ENCODE assay signal across 30 mouse cellular contexts in genomic region chr11:87573751-87574150, GRCm38 (mm10). TPM values are rescaled to one million over a fixed set of nuclear protein-coding genes. Genes with fewer than 3 reads are reported as not detected.
A peak's percentile ranks its signal among the peaks of the same experiment; 100 is the strongest.
DNase-seq lines count a peak whose midpoint lies in the region; ATAC-seq and TF ChIP-seq lines count a peak whose summit lies in the region.
"Had no signal": no experiment of that assay in that cellular context is flagged by ENCODE, and none has a peak within 500 bp of the region (broad histone marks: within the 10 kb centered on the region; RNA-seq: fewer than 3 reads in every experiment).

No protein-coding gene starts in this region.

- H3K27me3 ChIP-seq in hindbrain, postnatal 0 days (ENCODE audit: insufficient read depth, low read length) = no peaks in the 10 kb centered on the region
- H3K27me3 ChIP-seq in hindbrain, embryonic 16.5 days (replicated peaks; ENCODE audit: control insufficient read depth, insufficient read depth, low read length) = no peaks in the 10 kb centered on the region
- H3K27me3 ChIP-seq in embryonic facial prominence, embryonic 15.5 days = no peaks in the 10 kb centered on the region
- H3K27me3 ChIP-seq: kidney, embryonic 15.5 days; lung, embryonic 15.5 days had no signal

- no peak overlapping the region for H3K27ac ChIP-seq in hindbrain, postnatal 0 days
- no peak overlapping the region for H3K27ac ChIP-seq in hindbrain, embryonic 16.5 days (ENCODE audit: low read depth, low read length)
- H3K27ac ChIP-seq in embryonic facial prominence, embryonic 15.5 days (replicated peaks) = peak overlapping the region; percentile 29; the same call in 1 of the 2 replicates
- H3K27ac ChIP-seq: forebrain, embryonic 12.5 days; kidney, embryonic 15.5 days; left cerebral cortex, adult 2 months; liver, embryonic 14.5 days; lung, embryonic 15.5 days; midbrain, embryonic 10.5 days had no signal

- no peak overlapping the region for H3K4me2 ChIP-seq in hindbrain, postnatal 0 days (ENCODE audit: low read depth, low read length)
- no peak overlapping the region for H3K4me2 ChIP-seq in hindbrain, embryonic 16.5 days (ENCODE audit: low read length)
- H3K4me2 ChIP-seq in embryonic facial prominence, embryonic 15.5 days (replicated peaks) = no peak overlapping the region
- H3K4me2 ChIP-seq: forebrain, embryonic 12.5 days; heart, embryonic 11.5 days; kidney, embryonic 15.5 days; lung, embryonic 15.5 days had no signal

- ATAC-seq in hindbrain, postnatal 0 days = no peak; the same call in 1 of the 2 replicates
- no peak for ATAC-seq in hindbrain, embryonic 16.5 days
- no peak for ATAC-seq in embryonic facial prominence, embryonic 15.5 days (ENCODE audit: insufficient number of reproducible peaks, low FRiP score, low TSS enrichment, low read depth)

- no peak overlapping the region for H3K4me3 ChIP-seq in hindbrain, postnatal 0 days (ENCODE audit: low read length)
- no peak overlapping the region for H3K4me3 ChIP-seq in hindbrain, embryonic 16.5 days (ENCODE audit: low read length)
- no peak overlapping the region for H3K4me3 ChIP-seq in lung, adult 2 months (replicated peaks; ENCODE audit: extremely low read depth, low read depth, low read length)
- H3K4me3 ChIP-seq in embryonic facial prominence, embryonic 15.5 days (replicated peaks) = no peak overlapping the region
- H3K4me3 ChIP-seq: erythroblast, embryonic 14.5 days; forebrain, embryonic 12.5 days; kidney, embryonic 15.5 days; left cerebral cortex, adult 2 months; lung, embryonic 15.5 days; midbrain, embryonic 10.5 days had no signal

- TF ChIP-seq POLR2A in lung, adult 2 months (IDR thresholded peaks at IDR 0.05; ENCODE audit: borderline replicate concordance, extremely low read depth, low read depth, low read length) = no peak

- no peaks in the 10 kb centered on the region for H3K36me3 ChIP-seq in hindbrain, postnatal 0 days (ENCODE audit: insufficient read depth, low read length)
- no peaks in the 10 kb centered on the region for H3K36me3 ChIP-seq in hindbrain, embryonic 16.5 days (ENCODE audit: control insufficient read depth, insufficient read depth, low read length)
- H3K36me3 ChIP-seq in embryonic facial prominence, embryonic 15.5 days = no peaks in the 10 kb centered on the region
- H3K36me3 ChIP-seq: forebrain, embryonic 12.5 days; kidney, embryonic 15.5 days; lung, embryonic 15.5 days; midbrain, embryonic 10.5 days had no signal

- DNase-seq in hindbrain, postnatal 0 days (ENCODE audit: low spot score) = peak; percentile 31
- peak; percentile 69 for DNase-seq in lung, postnatal 10 days
- DNase-seq in lung, adult 2 months = no peak
- no peak for DNase-seq in MN1 (ENCODE audit: low spot score)
- DNase-seq in cerebellum, postnatal 25 days = no peak
- DNase-seq: adrenal gland, postnatal 10 days; cerebellum, adult 2 months; kidney, adult 11 months; right cerebral cortex, postnatal 14 days; spleen, adult 18-20 months; thymus, postnatal 14 days had no signal

- no peak overlapping the region for H3K9ac ChIP-seq in hindbrain, postnatal 0 days (replicated peaks; ENCODE audit: low read length)
- H3K9ac ChIP-seq in hindbrain, embryonic 16.5 days (ENCODE audit: low read depth, low read length) = no peak overlapping the region
- H3K9ac ChIP-seq in embryonic facial prominence, embryonic 15.5 days = no peak overlapping the region
- H3K9ac ChIP-seq: forebrain, embryonic 12.5 days; kidney, embryonic 15.5 days; liver, embryonic 14.5 days; lung, embryonic 15.5 days had no signal

- WGBS in hindbrain, postnatal 0 days = 61% methylated on average over 7 of the region's 7 CpGs
- WGBS in hindbrain, embryonic 16.5 days = 75% methylated on average over 7 of the region's 7 CpGs
- WGBS in lung, adult 2 months = 66% methylated on average over 7 of the region's 7 CpGs
- WGBS in embryonic facial prominence, embryonic 15.5 days = 81% methylated on average over 7 of the region's 7 CpGs

- no peaks in the 10 kb centered on the region for H3K9me3 ChIP-seq in hindbrain, postnatal 0 days (ENCODE audit: low read length)
- no peaks in the 10 kb centered on the region for H3K9me3 ChIP-seq in hindbrain, embryonic 16.5 days (ENCODE audit: control insufficient read depth, low read length)
- no peaks in the 10 kb centered on the region for H3K9me3 ChIP-seq in embryonic facial prominence, embryonic 15.5 days (replicated peaks)
- H3K9me3 ChIP-seq: forebrain, embryonic 12.5 days; kidney, embryonic 15.5 days; lung, embryonic 15.5 days; midbrain, embryonic 10.5 days had no signal

- no peak for TF ChIP-seq CTCF in hindbrain, postnatal 0 days (IDR thresholded peaks at IDR 0.05; ENCODE audit: low read depth)
- TF ChIP-seq CTCF in lung, adult 2 months (IDR thresholded peaks at IDR 0.05; ENCODE audit: insufficient read depth, low read length) = no peak

- H3K4me1 ChIP-seq in hindbrain, postnatal 0 days (ENCODE audit: insufficient read depth, low read length) = peaks cover 6% of the 10 kb centered on the region; the same call in 1 of the 2 replicates
- peaks cover 6% of the 10 kb centered on the region for H3K4me1 ChIP-seq in hindbrain, embryonic 16.5 days (ENCODE audit: control insufficient read depth, insufficient read depth, low read depth, low read length)
- H3K4me1 ChIP-seq in lung, adult 2 months (ENCODE audit: control insufficient read depth, insufficient read depth, low read length) = peaks cover 11% of the 10 kb centered on the region; the same call in 1 of the 2 replicates
- peaks cover 29% of the 10 kb centered on the region for H3K4me1 ChIP-seq in embryonic facial prominence, embryonic 15.5 days

RNA-seq across cellular contexts. Expression of gene Sept4, which starts 5.0 kb away (rescaled TPM):
- 32.3 and 39.6 TPM in 2 replicates for total RNA-seq in hindbrain, postnatal 0 days (2014; rRNA removed)
- polyA plus RNA-seq in hindbrain, postnatal 0 days (2015; fragmentation: Nextera tagmentation; extraction: Ambion mirVana) = 54.9 and 63.6 TPM in 2 replicates
- polyA plus RNA-seq in hindbrain, embryonic 16.5 days (2015; fragmentation: Nextera tagmentation; extraction: Ambion mirVana) = 43.4 and 47.7 TPM in 2 replicates
- polyA plus RNA-seq in lung, adult 2 months (2012; rRNA removed) = 149 and 238 TPM in 2 replicates
- polyA plus RNA-seq in embryonic facial prominence, embryonic 15.5 days (2015; fragmentation: Nextera tagmentation; extraction: Ambion mirVana) = 33.0 and 37.9 TPM in 2 replicates

RNA-seq across cellular contexts. Expression of gene Gm11492, which starts 7.3 kb away (rescaled TPM):
- total RNA-seq in hindbrain, postnatal 0 days (2014; rRNA removed) = not detected in 2 replicates
- polyA plus RNA-seq in hindbrain, postnatal 0 days (2015; fragmentation: Nextera tagmentation; extraction: Ambion mirVana) = not detected in 2 replicates
- not detected in 2 replicates for polyA plus RNA-seq in hindbrain, embryonic 16.5 days (2015; fragmentation: Nextera tagmentation; extraction: Ambion mirVana)
- polyA plus RNA-seq in lung, adult 2 months (2012; rRNA removed) = not detected in 2 replicates
- not detected in 2 replicates for polyA plus RNA-seq in embryonic facial prominence, embryonic 15.5 days (2015; fragmentation: Nextera tagmentation; extraction: Ambion mirVana)
- total RNA-seq: adrenal gland, postnatal 10 days; common myeloid progenitor, adult 5-6 weeks; gastrocnemius, adult 18-20 months; heart, postnatal 10 days; layer of hippocampus, postnatal 10 days; left cerebral cortex, adult 2 months; neutrophil, adult 5-6 weeks had no signal
- polyA plus RNA-seq: C2C12; cerebellum, adult 2 months; erythroblast, embryonic 14.5 days; forebrain, embryonic 12.5 days; heart, embryonic 11.5 days; hindbrain, embryonic 11.5 days; kidney, embryonic 15.5 days; large intestine, adult 2 months; limb, embryonic 11.5 days; liver, embryonic 14.5 days; lung, embryonic 15.5 days; midbrain, embryonic 10.5 days had no signal

RNA-seq across cellular contexts. Expression of gene Mtmr4, which starts 18.2 kb away (rescaled TPM):
- 110 and 125 TPM in 2 replicates for total RNA-seq in hindbrain, postnatal 0 days (2014; rRNA removed)
- 30.6 and 34.8 TPM in 2 replicates for polyA plus RNA-seq in hindbrain, postnatal 0 days (2015; fragmentation: Nextera tagmentation; extraction: Ambion mirVana)
- polyA plus RNA-seq in hindbrain, embryonic 16.5 days (2015; fragmentation: Nextera tagmentation; extraction: Ambion mirVana) = 40.3 and 51.6 TPM in 2 replicates
- polyA plus RNA-seq in lung, adult 2 months (2012; rRNA removed) = 21.0 and 22.1 TPM in 2 replicates
- 25.7 and 27.4 TPM in 2 replicates for polyA plus RNA-seq in embryonic facial prominence, embryonic 15.5 days (2015; fragmentation: Nextera tagmentation; extraction: Ambion mirVana)

RNA-seq across cellular contexts. Expression of gene Hsf5, which starts 43.2 kb away (rescaled TPM):
- total RNA-seq in hindbrain, postnatal 0 days (2014; rRNA removed) = 0.10 and 0.29 TPM in 2 replicates
- 0.20 and 0.33 TPM in 2 replicates for polyA plus RNA-seq in hindbrain, postnatal 0 days (2015; fragmentation: Nextera tagmentation; extraction: Ambion mirVana)
- 0.34 and 0.45 TPM in 2 replicates for polyA plus RNA-seq in hindbrain, embryonic 16.5 days (2015; fragmentation: Nextera tagmentation; extraction: Ambion mirVana)
- polyA plus RNA-seq in lung, adult 2 months (2012; rRNA removed) = 0.02 TPM in 1 of 2 replicates, not detected in the other
- polyA plus RNA-seq in embryonic facial prominence, embryonic 15.5 days (2015; fragmentation: Nextera tagmentation; extraction: Ambion mirVana) = 0.25 and 0.35 TPM in 2 replicates
- total RNA-seq: common myeloid progenitor, adult 5-6 weeks; gastrocnemius, adult 18-20 months; neutrophil, adult 5-6 weeks had no signal
- polyA plus RNA-seq: erythroblast, embryonic 14.5 days had no signal

Comparison
In these comparisons a context has a peak if more than half of its experiments do, and no peak if none do; other contexts are left out.
1. DNase-seq: peak in hindbrain, postnatal 0 days (single experiment) and lung, postnatal 10 days (single experiment); none in lung, adult 2 months (single experiment), MN1 (single experiment) and cerebellum, postnatal 25 days (0 of 2).